Mouse (Mus musculus) forebrain, postnatal 0 days (tissue): ENCODE measurements around the gene Sqor. TPM values are rescaled to one million over a fixed set of nuclear protein-coding genes. Genes with fewer than 3 reads are reported as not detected.

Source experiments
- ATAC-seq: fragments of 200-750 bp; cut with Nextera tagmentation; 2 replicates; pipeline ENCODE4 v1.8.0; 2017; ENCODE audit warnings: mild to moderate bottlenecking, moderate library complexity
- DNase-seq: peaks from one replicate; pipeline ENCODE4 v3.0.0-alpha.2; 2015
- H3K27ac ChIP-seq: fragments of 300-500 bp; sonication (generic); 2 replicates; pipeline ENCODE4 v1.5.1; 2014; ENCODE audit warnings: low read depth, mild to moderate bottlenecking, antibody characterized with exemption, low read length, moderate library complexity, mixed read lengths
- H3K27me3 ChIP-seq: fragments of 300-500 bp; sonication (generic); 2 replicates; pipeline ENCODE4 v1.6.1; 2014; ENCODE audit warnings: mild to moderate bottlenecking, low read length, mixed read lengths; ENCODE audit not compliant: insufficient read depth
- H3K36me3 ChIP-seq: fragments of 300-500 bp; sonication (generic); 2 replicates; pipeline ENCODE4 v1.6.1; 2014; ENCODE audit warnings: mild to moderate bottlenecking, moderate library complexity; ENCODE audit not compliant: insufficient read depth
- H3K4me1 ChIP-seq: fragments of 300-500 bp; sonication (generic); 2 replicates; pipeline ENCODE4 v1.6.1; 2014; ENCODE audit warnings: antibody characterized with exemption; ENCODE audit not compliant: insufficient read depth
- H3K4me2 ChIP-seq: fragments of 300-500 bp; sonication (generic); 2 replicates; pipeline ENCODE4 v1.6.1; 2014; ENCODE audit warnings: low read depth, mild to moderate bottlenecking, moderate library complexity
- H3K4me3 ChIP-seq: fragments of 300-500 bp; sonication (generic); 2 replicates; pipeline ENCODE4 v1.5.1; 2014; ENCODE audit warnings: low read depth, low read length, mixed read lengths
- H3K9ac ChIP-seq: fragments of 300-500 bp; sonication (generic); 2 replicates; pipeline ENCODE4 v1.6.1; 2014; ENCODE audit warnings: mild to moderate bottlenecking
- H3K9me3 ChIP-seq: fragments of 300-500 bp; sonication (generic); 2 replicates; pipeline ENCODE4 v1.6.1; 2016; ENCODE audit warnings: low read length
- CTCF ChIP-seq: sonication (generic); IDR thresholded peaks from 2 replicates; pipeline ENCODE4 v1.5.1; 2016; ENCODE audit warnings: antibody characterized with exemption, control low read depth, low read depth
- WGBS: fragments of 180-500 bp; shearing (Covaris S2); extraction: QIAGEN DNeasy Blood & Tissue Kit; methylation state at CpG from one replicate; pipeline ENCODE4 v1.1.7; 2014; 5-methylcytosine and 5-hydroxymethylcytosine counted together
- polyA plus RNA-seq: library from polyadenylated mRNA; unstranded; fragments of >200 nt; fragmentation: Nextera tagmentation; extraction: Ambion mirVana; gene quantifications from 2 replicates; pipeline ENCODE4 v1.2.1, GENCODE M21; 2015
- total RNA-seq: library from RNA; depleted of rRNA; stranded (reverse); fragments of >200 nt; gene quantifications from 2 replicates; pipeline ENCODE4 v1.2.3, GENCODE M21; 2014

Gene Sqor
- total and polyA plus RNA-seq, 2 experiments from 2014 or later = 3.6 to 4.9 TPM

DNA sequence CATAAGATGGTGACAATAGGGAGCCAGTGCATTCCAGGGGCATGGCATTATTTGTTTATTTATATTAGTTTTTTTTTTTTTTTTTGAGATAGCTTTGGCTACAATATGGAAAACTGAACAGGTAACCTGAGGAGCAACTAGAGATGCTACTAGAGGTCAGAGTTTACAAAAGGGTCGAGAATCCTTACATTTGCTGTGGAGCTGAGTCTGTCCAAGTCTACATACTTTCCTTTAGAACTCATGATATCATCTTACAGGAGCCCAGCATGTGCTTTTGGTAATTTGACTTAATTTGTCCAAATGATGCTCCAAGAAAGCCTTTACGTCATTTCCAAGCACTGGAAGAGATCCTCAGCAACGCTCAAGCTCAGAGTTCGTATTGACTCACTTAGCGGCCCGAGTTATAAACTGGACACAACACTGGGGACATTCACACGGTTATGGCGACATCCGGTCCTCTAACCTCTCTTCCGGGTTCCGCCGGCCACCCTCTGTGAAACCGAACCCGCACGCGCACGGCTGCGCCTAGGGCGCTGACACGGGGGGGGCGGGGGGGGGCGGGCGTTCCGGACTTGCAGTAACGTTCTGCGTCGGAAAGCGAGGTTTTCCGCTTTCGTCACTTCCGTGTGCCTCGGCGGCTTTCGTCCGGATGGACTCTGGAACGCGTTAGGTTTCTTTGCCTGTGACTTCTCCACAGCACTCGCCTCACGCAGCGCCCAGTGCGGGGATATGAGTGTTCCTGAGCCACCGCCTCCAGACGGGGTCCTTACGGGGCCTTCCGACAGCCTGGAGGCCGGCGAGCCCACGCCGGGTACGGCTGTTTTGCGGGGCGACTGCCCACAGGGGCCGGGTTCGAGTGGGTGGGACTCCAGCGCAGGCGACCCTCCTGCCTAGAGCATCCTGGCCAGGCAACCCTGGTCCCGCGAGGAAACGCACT is 26.9 kb upstream of the Sqor start, which contains the start of gene Bloc1s6:
Bloc1s6 (plus strand) TSS at position 610 of the 937 bp plus-strand sequence.
- DNase-seq (peak; percentile 97), ATAC-seq (peak; percentile 95)
- peak within 1 kb of the TSS; percentile 85 for H3K4me3 ChIP-seq
- H3K9me3 ChIP-seq = no peaks in the 10 kb centered on the region
- 1% methylated on average over 57 of the region's 59 CpGs for WGBS
- peak within 1 kb of the TSS; percentile 98 for H3K27ac ChIP-seq
- TF ChIP-seq CTCF = no peak; the same call in 1 of the 2 replicates
- peaks cover 6% of the 10 kb centered on the region for H3K4me1 ChIP-seq
- H3K9ac ChIP-seq = peak within 1 kb of the TSS; percentile 91
- H3K4me2 ChIP-seq = peak within 1 kb of the TSS; percentile 64
- peaks cover 6% of the 10 kb centered on the region; the same call in 1 of the 2 replicates for H3K36me3 ChIP-seq
- H3K27me3 ChIP-seq = no peaks in the 10 kb centered on the region

DNA sequence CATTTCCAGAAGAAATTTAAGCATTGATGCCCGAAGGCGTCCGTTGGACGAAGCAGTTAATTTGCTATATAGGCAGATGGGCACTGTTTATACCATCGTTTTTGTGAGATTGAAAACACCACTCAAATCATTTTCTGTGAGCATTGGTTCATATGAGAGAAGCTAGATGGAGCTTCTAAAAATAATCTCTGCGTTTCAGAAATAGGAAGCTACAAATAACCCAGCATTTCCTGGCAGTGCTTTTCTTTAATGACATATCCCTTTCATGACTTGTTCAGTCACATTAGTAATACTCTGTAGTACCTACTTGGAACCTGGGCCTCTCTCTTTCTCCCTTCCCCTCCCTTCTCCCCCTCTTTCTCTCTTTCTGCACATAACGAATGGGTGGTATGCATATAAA is 26.0 kb upstream of the Sqor start:
- H3K4me1 ChIP-seq = peaks cover 6% of the 10 kb centered on the region
- peak overlapping the region; percentile 64 for H3K4me2 ChIP-seq
- H3K9ac ChIP-seq = peak overlapping the region; percentile 91
- H3K27ac ChIP-seq = peak overlapping the region; percentile 98
- no peak for ATAC-seq
- no peak for DNase-seq
- H3K9me3 ChIP-seq = no peaks in the 10 kb centered on the region
- H3K27me3 ChIP-seq = no peaks in the 10 kb centered on the region
- 24% methylated on average over 7 of the region's 7 CpGs for WGBS
- H3K36me3 ChIP-seq = peaks cover 11% of the 10 kb centered on the region; the same call in 1 of the 2 replicates
- peak overlapping the region; percentile 85 for H3K4me3 ChIP-seq
- no peak for TF ChIP-seq CTCF

DNA sequence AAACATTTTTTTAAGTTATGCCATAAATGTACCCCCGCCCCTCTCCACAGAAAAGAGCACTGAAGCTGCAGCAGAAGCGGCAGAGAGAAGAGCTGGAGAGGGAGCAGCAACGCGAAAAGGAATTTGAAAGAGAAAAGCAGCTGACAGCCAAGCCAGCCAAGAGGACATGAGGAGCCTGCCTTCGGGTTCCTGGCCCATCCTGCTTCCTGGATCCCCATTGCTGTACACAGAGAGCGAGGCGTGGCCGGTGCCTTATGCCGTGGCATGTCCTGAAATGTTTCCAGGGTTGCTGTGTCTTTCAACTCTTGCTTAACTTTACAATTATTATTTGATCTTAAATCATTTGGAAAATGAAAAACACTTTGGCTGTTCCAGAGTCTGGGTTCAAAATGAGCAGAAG is 18.6 kb upstream of the Sqor start:
- no peak for ATAC-seq
- no peak for DNase-seq
- Histone ChIP-seq H3K9ac (no peak overlapping the region), H3K4me1 (no peaks in the 10 kb centered on the region), H3K36me3 (peaks cover 44% of the 10 kb centered on the region), H3K4me2 (no peak overlapping the region), H3K4me3 (no peak overlapping the region), H3K27ac (no peak overlapping the region), H3K27me3 (no peaks in the 10 kb centered on the region), H3K9me3 (no peaks in the 10 kb centered on the region)
- 92% methylated on average over 9 of the region's 9 CpGs for WGBS
- no peak for TF ChIP-seq CTCF

DNA sequence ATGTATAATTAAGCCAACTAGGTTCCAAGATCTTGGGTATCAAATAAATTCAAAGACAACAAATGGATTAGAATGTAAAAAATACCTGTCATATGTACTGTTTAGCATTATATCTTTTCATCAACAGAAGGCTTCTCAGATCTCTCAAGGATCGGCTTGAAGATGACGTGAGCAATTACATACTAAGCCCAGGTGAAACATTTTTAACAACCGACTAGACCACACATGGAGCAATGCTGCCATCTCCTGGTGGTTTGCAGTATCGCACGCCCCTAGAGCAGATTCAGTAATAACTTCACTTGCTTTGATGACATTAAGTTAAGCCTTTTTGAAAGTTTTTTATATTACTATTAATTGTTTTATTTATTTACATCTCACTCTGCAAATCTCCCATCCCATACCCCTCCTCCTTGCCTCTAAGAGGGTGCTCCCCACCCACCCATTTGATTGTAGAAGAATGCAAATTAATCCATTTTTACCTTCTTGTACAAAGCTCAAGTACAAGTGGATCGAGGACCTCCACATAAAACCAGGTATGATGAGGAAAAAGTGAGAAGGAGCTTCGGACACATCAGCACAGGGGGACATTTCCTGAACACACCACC is 11.2 kb upstream of the Sqor start:
- H3K27ac ChIP-seq = no peak overlapping the region
- DNase-seq (peak; percentile 92), ATAC-seq (peak; percentile 79)
- H3K27me3 ChIP-seq = no peaks in the 10 kb centered on the region; the same call in 1 of the 2 replicates
- H3K9me3 ChIP-seq = no peaks in the 10 kb centered on the region
- H3K9ac ChIP-seq = no peak overlapping the region
- H3K36me3 ChIP-seq = no peaks in the 10 kb centered on the region
- whole genome bisulfite sequencing = 14% methylated on average over 7 of the region's 7 CpGs
- no peaks in the 10 kb centered on the region for H3K4me1 ChIP-seq
- H3K4me3 ChIP-seq = no peak overlapping the region
- 0 out of 2 replicates have a peak overlapping the region, but pooled peaks have one; percentile 23 for H3K4me2 ChIP-seq
- TF ChIP-seq CTCF = peak; percentile 97

DNA sequence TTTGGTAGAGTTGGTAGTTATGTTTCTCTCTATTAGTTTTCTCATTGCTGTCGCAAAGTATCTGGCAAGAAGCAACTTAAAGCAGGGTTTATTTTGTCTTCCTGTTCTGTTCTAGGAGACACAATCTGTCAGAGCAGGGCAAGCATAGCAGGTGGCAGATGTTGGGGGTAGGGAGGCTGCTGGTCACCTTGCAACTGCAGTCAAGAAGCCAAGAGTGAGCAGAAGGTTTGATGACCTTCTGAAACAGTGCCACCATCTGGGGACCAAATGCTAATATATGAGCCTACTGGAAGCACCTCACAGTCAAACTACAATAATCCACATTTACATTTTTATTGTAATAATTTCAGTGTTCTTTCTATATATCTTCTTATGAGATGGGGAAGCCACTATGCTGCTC is 5.2 kb upstream of the Sqor start:
- H3K4me1 ChIP-seq = no peaks in the 10 kb centered on the region
- 84% methylated on average over 1 of the region's 1 CpGs for WGBS

DNA sequence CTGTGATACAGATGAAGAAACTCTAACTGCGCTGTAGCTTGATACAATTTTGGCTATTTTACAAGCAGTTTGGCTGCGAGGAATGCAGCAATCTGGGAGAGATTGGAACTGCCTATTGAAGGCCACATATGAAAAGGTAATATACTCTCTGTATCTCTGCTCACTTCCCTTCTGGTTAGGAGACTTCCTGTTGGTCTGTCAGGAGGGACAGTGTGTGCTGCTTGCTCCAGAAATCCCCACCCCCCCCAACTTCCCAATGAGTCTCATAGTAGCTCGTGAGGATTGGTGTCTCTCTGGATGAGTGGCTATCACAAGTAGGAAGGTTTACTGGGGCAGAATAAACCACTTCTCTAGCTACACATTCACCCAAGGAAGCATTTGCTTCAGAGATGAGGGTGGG is 2.0 kb upstream of the Sqor start:
- 67% methylated on average over 3 of the region's 3 CpGs for WGBS
- ATAC-seq = no peak

More for the DNA sequence above, 5.2 kb upstream of the Sqor start:
- H3K36me3 ChIP-seq = no peaks in the 10 kb centered on the region
- H3K9me3 ChIP-seq = no peaks in the 10 kb centered on the region
- H3K27ac ChIP-seq = no peak overlapping the region
- no peak overlapping the region for H3K4me3 ChIP-seq
- H3K9ac ChIP-seq = no peak overlapping the region
- H3K27me3 ChIP-seq = no peaks in the 10 kb centered on the region; the same call in 1 of the 2 replicates
- no peak overlapping the region for H3K4me2 ChIP-seq
- TF ChIP-seq CTCF = no peak
- no peak for ATAC-seq
- DNase-seq = no peak

DNA sequence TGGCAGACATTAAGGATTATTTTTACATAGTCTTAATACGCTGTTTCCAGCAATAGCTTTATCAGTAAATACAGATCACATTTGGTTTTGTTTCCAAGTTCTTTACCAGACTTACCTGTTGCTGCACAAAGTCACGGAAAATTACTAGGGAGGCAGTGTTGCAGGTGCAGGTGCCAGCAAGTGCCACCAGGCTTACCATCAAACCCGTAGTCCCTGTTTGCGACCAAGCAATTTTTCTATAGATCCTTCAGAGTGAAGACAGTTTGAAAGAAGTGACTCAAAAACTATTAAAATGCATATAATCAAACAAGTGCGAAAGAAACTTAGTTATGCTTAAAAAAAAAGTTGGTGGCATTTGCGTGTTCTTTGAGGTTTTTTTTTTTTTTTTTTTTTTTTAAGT is 511 bp upstream of the Sqor start:
- DNase-seq (no peak), ATAC-seq (no peak)
- Histone ChIP-seq H3K4me3 (no peak overlapping the region), H3K27me3 (peaks cover 4% of the 10 kb centered on the region), H3K9ac (no peak overlapping the region), H3K9me3 (no peaks in the 10 kb centered on the region), H3K4me1 (no peaks in the 10 kb centered on the region), H3K4me2 (no peak overlapping the region), H3K27ac (no peak overlapping the region), H3K36me3 (no peaks in the 10 kb centered on the region)
- no peak for TF ChIP-seq CTCF
- 52% methylated on average over 6 of the region's 6 CpGs for WGBS

More for the DNA sequence above, 2.0 kb upstream of the Sqor start:
- no peak overlapping the region for H3K4me3 ChIP-seq
- H3K9me3 ChIP-seq = no peaks in the 10 kb centered on the region
- no peak for DNase-seq
- no peak overlapping the region for H3K4me2 ChIP-seq
- H3K9ac ChIP-seq = no peak overlapping the region
- peaks cover 4% of the 10 kb centered on the region for H3K27me3 ChIP-seq
- H3K27ac ChIP-seq = no peak overlapping the region
- no peak for TF ChIP-seq CTCF
- no peaks in the 10 kb centered on the region for H3K4me1 ChIP-seq
- H3K36me3 ChIP-seq = no peaks in the 10 kb centered on the region
